7 mouse cellular contexts compared by ENCODE assay signal in genomic region chr11:119267241-119267674, GRCm38 (mm10). TPM values are rescaled to one million over a fixed set of nuclear protein-coding genes. Genes with fewer than 3 reads are reported as not detected.
DNase-seq lines count a peak whose midpoint lies in the region; ATAC-seq lines count a peak whose summit lies in the region.

No protein-coding gene starts in this region.

- H3K36me3 ChIP-seq in embryonic facial prominence, embryonic 15.5 days: peaks cover 6% of the 10 kb centered on the region
- H3K36me3 ChIP-seq in hindbrain, embryonic 13.5 days: peaks cover 42% of the 10 kb centered on the region
- H3K36me3 ChIP-seq in midbrain, embryonic 11.5 days (ENCODE audit: control insufficient read depth, insufficient read depth, low read length): no peaks in the 10 kb centered on the region

- DNase-seq in urinary bladder, postnatal 14 days (ENCODE audit: low spot score): peak; percentile 52
- DNase-seq in urinary bladder, postnatal 10 days (ENCODE audit: low spot score): no peak
- DNase-seq in left cerebral cortex, postnatal 25 days (ENCODE audit: low spot score in 2 of 2): peak; percentile 37 to 38
- no peak for DNase-seq in midbrain, embryonic 11.5 days (ENCODE audit: low spot score, missing footprints)
- DNase-seq in spleen, adult 12 weeks (ENCODE audit: low spot score): no peak

- 0 out of 2 replicates have a peak, but pooled peaks have one; percentile 13 for ATAC-seq in embryonic facial prominence, embryonic 15.5 days (ENCODE audit: insufficient number of reproducible peaks, low FRiP score, low TSS enrichment, low read depth)
- no peak; the same call in none of the 2 replicates for ATAC-seq in hindbrain, embryonic 13.5 days (ENCODE audit: low FRiP score)
- no peak; the same call in 1 of the 2 replicates for ATAC-seq in midbrain, embryonic 11.5 days (ENCODE audit: low FRiP score)

- no peak overlapping the region for H3K9ac ChIP-seq in embryonic facial prominence, embryonic 15.5 days
- H3K9ac ChIP-seq in hindbrain, embryonic 13.5 days: peak overlapping the region; percentile 40; the same call in 1 of the 2 replicates
- no peak overlapping the region for H3K9ac ChIP-seq in midbrain, embryonic 11.5 days (ENCODE audit: low read length)

- peaks cover 31% of the 10 kb centered on the region for H3K4me1 ChIP-seq in embryonic facial prominence, embryonic 15.5 days
- peaks cover 42% of the 10 kb centered on the region for H3K4me1 ChIP-seq in hindbrain, embryonic 13.5 days (replicated peaks)
- peaks cover 5% of the 10 kb centered on the region for H3K4me1 ChIP-seq in midbrain, embryonic 11.5 days (ENCODE audit: control insufficient read depth, insufficient read depth, low read length)

- WGBS in embryonic facial prominence, embryonic 15.5 days: 47% methylated on average over 6 of the region's 6 CpGs
- WGBS in hindbrain, embryonic 13.5 days: 37% methylated on average over 6 of the region's 6 CpGs
- WGBS in midbrain, embryonic 11.5 days: 57% methylated on average over 6 of the region's 6 CpGs

- intact Hi-C loops in left cerebral cortex, postnatal 25 days (cut with DNase I): no loop called here

- H3K4me2 ChIP-seq in embryonic facial prominence, embryonic 15.5 days (replicated peaks): peak overlapping the region; percentile 93
- H3K4me2 ChIP-seq in hindbrain, embryonic 13.5 days: peak overlapping the region; percentile 83
- H3K4me2 ChIP-seq in midbrain, embryonic 11.5 days: peak overlapping the region; percentile 75

- H3K27me3 ChIP-seq in embryonic facial prominence, embryonic 15.5 days: no peaks in the 10 kb centered on the region
- no peaks in the 10 kb centered on the region for H3K27me3 ChIP-seq in hindbrain, embryonic 13.5 days
- 0 out of 2 replicates have a peak, but pooled peaks cover 2% of the 10 kb centered on the region for H3K27me3 ChIP-seq in midbrain, embryonic 11.5 days (ENCODE audit: control insufficient read depth, insufficient read depth, low read length)

- H3K4me3 ChIP-seq in embryonic facial prominence, embryonic 15.5 days (replicated peaks): peak overlapping the region; percentile 76; the same call in 1 of the 2 replicates
- 0 out of 2 replicates have a peak overlapping the region, but pooled peaks have one; percentile 55 for H3K4me3 ChIP-seq in hindbrain, embryonic 13.5 days
- no peak overlapping the region for H3K4me3 ChIP-seq in midbrain, embryonic 11.5 days (ENCODE audit: low read depth, low read length)

- no peaks in the 10 kb centered on the region for H3K9me3 ChIP-seq in embryonic facial prominence, embryonic 15.5 days (replicated peaks)
- no peaks in the 10 kb centered on the region for H3K9me3 ChIP-seq in hindbrain, embryonic 13.5 days
- H3K9me3 ChIP-seq in midbrain, embryonic 11.5 days (ENCODE audit: control insufficient read depth, low read length): no peaks in the 10 kb centered on the region

- no peak overlapping the region for H3K27ac ChIP-seq in embryonic facial prominence, embryonic 15.5 days (replicated peaks)
- H3K27ac ChIP-seq in hindbrain, embryonic 13.5 days: peak overlapping the region; percentile 44; the same call in 1 of the 2 replicates
- H3K27ac ChIP-seq in midbrain, embryonic 11.5 days (ENCODE audit: low read depth, low read length): no peak overlapping the region

RNA-seq across cellular contexts. Expression of gene Gaa, which starts 0.4 kb away (rescaled TPM):
- polyA plus RNA-seq in embryonic facial prominence, embryonic 15.5 days (2015; fragmentation: Nextera tagmentation; extraction: Ambion mirVana): 81.4 and 90.1 TPM in 2 replicates
- 59.6 and 62.3 TPM in 2 replicates for polyA plus RNA-seq in hindbrain, embryonic 13.5 days (2015; fragmentation: Nextera tagmentation; extraction: Ambion mirVana)
- total RNA-seq in left cerebral cortex, postnatal 25 days (2021): 100 to 1,000 TPM; 232 to 233 TPM
- 15.5 and 19.0 TPM in 2 replicates for polyA plus RNA-seq in midbrain, embryonic 11.5 days (2014; fragmentation: Nextera tagmentation; extraction: Ambion mirVana)

RNA-seq across cellular contexts. Expression of gene Eif4a3, which starts 32.6 kb away (rescaled TPM):
- 329 and 338 TPM in 2 replicates for polyA plus RNA-seq in embryonic facial prominence, embryonic 15.5 days (2015; fragmentation: Nextera tagmentation; extraction: Ambion mirVana)
- 266 and 296 TPM in 2 replicates for polyA plus RNA-seq in hindbrain, embryonic 13.5 days (2015; fragmentation: Nextera tagmentation; extraction: Ambion mirVana)
- 10 to 100 TPM; 72.1 to 79.0 TPM for total RNA-seq in left cerebral cortex, postnatal 25 days (2021)
- polyA plus RNA-seq in midbrain, embryonic 11.5 days (2014; fragmentation: Nextera tagmentation; extraction: Ambion mirVana): 389 and 409 TPM in 2 replicates

RNA-seq across cellular contexts. Expression of gene Ccdc40, which starts 38.9 kb away (rescaled TPM):
- polyA plus RNA-seq in embryonic facial prominence, embryonic 15.5 days (2015; fragmentation: Nextera tagmentation; extraction: Ambion mirVana): 10.3 and 13.0 TPM in 2 replicates
- polyA plus RNA-seq in hindbrain, embryonic 13.5 days (2015; fragmentation: Nextera tagmentation; extraction: Ambion mirVana): 14.6 and 18.0 TPM in 2 replicates
- 1 to 10 TPM in 1 of 2 experiments, under 1 TPM in 1; 0.98 to 1.4 TPM for total RNA-seq in left cerebral cortex, postnatal 25 days (2021)
- polyA plus RNA-seq in midbrain, embryonic 11.5 days (2014; fragmentation: Nextera tagmentation; extraction: Ambion mirVana): 18.6 and 18.9 TPM in 2 replicates

RNA-seq across cellular contexts. Expression of gene Tbc1d16, which starts 39.0 kb away (rescaled TPM):
- 15.3 and 16.0 TPM in 2 replicates for polyA plus RNA-seq in embryonic facial prominence, embryonic 15.5 days (2015; fragmentation: Nextera tagmentation; extraction: Ambion mirVana)
- 57.4 and 61.1 TPM in 2 replicates for polyA plus RNA-seq in hindbrain, embryonic 13.5 days (2015; fragmentation: Nextera tagmentation; extraction: Ambion mirVana)
- 10 to 100 TPM; 32.1 to 40.9 TPM for total RNA-seq in left cerebral cortex, postnatal 25 days (2021)
- 13.3 and 15.2 TPM in 2 replicates for polyA plus RNA-seq in midbrain, embryonic 11.5 days (2014; fragmentation: Nextera tagmentation; extraction: Ambion mirVana)

RNA-seq across cellular contexts. Expression of gene Card14, which starts 40.3 kb away (rescaled TPM):
- 4.0 and 4.3 TPM in 2 replicates for polyA plus RNA-seq in embryonic facial prominence, embryonic 15.5 days (2015; fragmentation: Nextera tagmentation; extraction: Ambion mirVana)
- 0.06 and 0.09 TPM in 2 replicates for polyA plus RNA-seq in hindbrain, embryonic 13.5 days (2015; fragmentation: Nextera tagmentation; extraction: Ambion mirVana)
- under 1 TPM; 0.14 to 0.18 TPM for total RNA-seq in left cerebral cortex, postnatal 25 days (2021)
- polyA plus RNA-seq in midbrain, embryonic 11.5 days (2014; fragmentation: Nextera tagmentation; extraction: Ambion mirVana): not detected in 2 replicates

Comparison
In these comparisons a context has a peak if more than half of its experiments do, and no peak if none do; other contexts are left out.
1. DNase-seq: peak in urinary bladder, postnatal 14 days (single experiment) and left cerebral cortex, postnatal 25 days (2 of 2); none in urinary bladder, postnatal 10 days (single experiment), midbrain, embryonic 11.5 days (single experiment) and spleen, adult 12 weeks (single experiment).
2. Peak in every context shown above with its lines, with median percentiles within 50 percentile points of each other: H3K4me2 ChIP-seq.